Mouse (Mus musculus) neural tube, embryonic 11.5 days (tissue): Measurements from ENCODE around the gene Heatr5b. TPM values are rescaled to one million over a fixed set of nuclear protein-coding genes. Genes with fewer than 3 reads are reported as not detected.
A peak's percentile ranks its signal among the peaks of the same experiment; 100 is the strongest.

Experiments
- ATAC-seq: fragments of 200-750 bp; cut with Nextera tagmentation; 2 replicates; pipeline ENCODE4 v1.8.0; 2017; ENCODE audit warnings: moderate number of reproducible peaks, mild to moderate bottlenecking, moderate TSS enrichment, moderate library complexity; ENCODE audit not compliant: insufficient read depth, low FRiP score, low TSS enrichment
- DNase-seq: peaks from one replicate; pipeline ENCODE4 v3.0.0-alpha.2; 2015; ENCODE audit warnings: low spot score
- H3K27ac ChIP-seq: fragments of 300-500 bp; sonication (generic); 2 replicates; pipeline ENCODE4 v1.5.1; 2014; ENCODE audit warnings: low read depth, mild to moderate bottlenecking, low read length
- H3K27me3 ChIP-seq: fragments of 300-500 bp; sonication (generic); 2 replicates; pipeline ENCODE4 v1.6.1; 2014; ENCODE audit warnings: mild to moderate bottlenecking, low read length, mixed read lengths; ENCODE audit not compliant: control insufficient read depth, insufficient read depth
- H3K36me3 ChIP-seq: fragments of 300-500 bp; sonication (generic); 2 replicates; pipeline ENCODE4 v1.6.1; 2014; ENCODE audit warnings: mild to moderate bottlenecking, low read length, moderate library complexity, mixed read lengths; ENCODE audit not compliant: control insufficient read depth, insufficient read depth
- H3K4me1 ChIP-seq: fragments of 300-500 bp; sonication (generic); 2 replicates; pipeline ENCODE4 v1.6.1; 2014; ENCODE audit warnings: low read length, mixed read lengths; ENCODE audit not compliant: control insufficient read depth, insufficient read depth
- H3K4me2 ChIP-seq: fragments of 300-500 bp; sonication (generic); 2 replicates; pipeline ENCODE4 v1.6.1; 2014; ENCODE audit warnings: low read depth, mild to moderate bottlenecking, moderate library complexity
- H3K4me3 ChIP-seq: fragments of 300-500 bp; sonication (generic); 2 replicates; pipeline ENCODE4 v1.5.1; 2014; ENCODE audit warnings: low read depth, low read length
- H3K9ac ChIP-seq: fragments of 300-500 bp; sonication (generic); 2 replicates; pipeline ENCODE4 v1.6.1; 2014; ENCODE audit warnings: mild to moderate bottlenecking, low read length
- H3K9me3 ChIP-seq: fragments of 300-500 bp; sonication (generic); 2 replicates; pipeline ENCODE4 v1.6.1; 2016; ENCODE audit warnings: low read length; ENCODE audit not compliant: control insufficient read depth
- WGBS: fragments of 180-500 bp; shearing (Covaris S2); extraction: QIAGEN DNeasy Blood & Tissue Kit; methylation state at CpG from one replicate; pipeline ENCODE4 v1.1.7; 2014; 5-methylcytosine and 5-hydroxymethylcytosine counted together
- polyA plus RNA-seq: library from polyadenylated mRNA; unstranded; fragments of >200 nt; fragmentation: Nextera tagmentation; extraction: Ambion mirVana; gene quantifications from 2 replicates; pipeline ENCODE4 v1.2.1, GENCODE M21; 2014

The Heatr5b gene
- polyA plus RNA-seq: 18.9 and 21.3 TPM in 2 replicates

DNA sequence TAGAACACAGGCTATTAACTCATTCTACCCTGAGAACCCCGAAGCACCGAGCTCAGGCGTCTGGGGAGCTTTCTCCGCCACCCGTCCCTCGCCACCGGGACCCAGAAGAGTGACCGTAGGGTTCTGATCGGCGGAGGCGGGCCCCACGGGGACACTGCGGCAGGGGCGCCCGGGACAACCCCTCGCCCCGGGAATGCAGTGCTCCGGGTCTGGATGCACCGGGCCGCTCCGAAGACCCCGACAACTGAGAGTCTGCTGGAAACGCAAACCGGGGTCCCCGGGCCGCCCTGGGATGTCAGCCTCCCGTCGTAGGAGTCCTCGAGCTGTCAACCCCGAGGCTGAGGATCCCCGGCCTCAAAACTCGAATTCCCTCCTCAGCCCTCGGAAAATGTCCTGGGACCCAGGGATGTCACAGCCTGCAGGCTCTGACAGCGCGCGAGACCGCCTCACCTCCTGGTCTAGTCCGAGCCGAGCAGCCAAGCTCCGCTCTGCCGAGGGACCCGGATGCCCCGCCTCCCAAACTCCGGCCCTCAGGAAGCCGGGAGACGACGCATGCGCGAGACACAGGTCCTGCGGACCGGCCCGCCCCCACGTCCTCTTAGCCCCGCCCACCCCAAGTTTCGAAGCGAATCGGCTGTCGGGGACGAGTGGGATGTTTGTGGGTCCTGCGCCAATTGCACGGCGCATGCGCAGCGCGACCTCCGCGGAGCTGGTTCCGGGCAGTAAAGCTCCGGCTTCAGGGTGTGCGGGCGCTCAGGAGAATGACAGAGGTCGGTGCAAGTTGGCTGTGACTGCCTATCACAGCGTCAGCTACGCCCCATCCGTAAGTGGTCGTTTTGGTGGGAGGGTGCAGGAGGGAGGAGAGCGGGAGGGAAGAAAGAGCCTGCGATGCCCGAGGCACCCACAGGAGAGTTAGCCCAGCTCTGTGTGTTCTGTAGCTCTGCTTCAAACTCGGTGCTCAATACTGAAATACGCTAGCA, at the start of gene Heatr5b, which contains the start of gene Gpatch11:
Gene Heatr5b, minus strand, starts transcription at position 509 of the 980 bp plus-strand sequence.
Gene Gpatch11, plus strand, starts transcription at position 712 of the 980 bp plus-strand sequence.
- Histone ChIP-seq H3K36me3 (peaks cover 3% of the 10 kb centered on the region; the same call in 1 of the 2 replicates), H3K9ac (peak within 1 kb of the TSS; percentile 68), H3K4me1 (peaks cover 4% of the 10 kb centered on the region; the same call in 1 of the 2 replicates), H3K9me3 (no peaks in the 10 kb centered on the region), H3K4me3 (peak within 1 kb of the TSS; percentile 80), H3K27me3 (no peaks in the 10 kb centered on the region), H3K27ac (peak within 1 kb of the TSS; percentile 75), H3K4me2 (peak within 1 kb of the TSS; percentile 74)
- peak; percentile 98 for ATAC-seq
- peak; percentile 99 for DNase-seq
- under 1% methylated on average over 70 of the region's 81 CpGs for WGBS

GRCm38 (mm10) chr17:78883291-78883690, 48.1 kb upstream of the Heatr5b start:
- no peak overlapping the region for H3K4me3 ChIP-seq
- H3K27ac ChIP-seq: no peak overlapping the region
- no peak for ATAC-seq
- no peak for DNase-seq
- WGBS: 87% methylated on average over 4 of the region's 4 CpGs
- H3K27me3 ChIP-seq: no peaks in the 10 kb centered on the region
- no peak overlapping the region for H3K4me2 ChIP-seq
- H3K9me3 ChIP-seq: no peaks in the 10 kb centered on the region
- no peaks in the 10 kb centered on the region for H3K36me3 ChIP-seq
- no peak overlapping the region for H3K9ac ChIP-seq
- H3K4me1 ChIP-seq: peaks cover 4% of the 10 kb centered on the region; the same call in 1 of the 2 replicates

- Histone ChIP-seq H3K9ac (peak within 1 kb of the TSS; percentile 61), H3K4me2 (peak within 1 kb of the TSS; percentile 71), H3K36me3 (no peaks in the 10 kb centered on the region; the same call in 1 of the 2 replicates), H3K4me1 (peaks cover 4% of the 10 kb centered on the region; the same call in 1 of the 2 replicates), H3K27me3 (no peaks in the 10 kb centered on the region), H3K27ac (no peak within 1 kb of the TSS), H3K4me3 (peak within 1 kb of the TSS; percentile 51), H3K9me3 (no peaks in the 10 kb centered on the region)
- WGBS: 3% methylated on average over 28 of the region's 28 CpGs
- DNase-seq: peak; percentile 78
- ATAC-seq: peak; percentile 80
Measured at GRCm38 (mm10) chr17:78882401-78883112, 47.4 kb upstream of the Heatr5b start, which contains the start of gene Eif2ak2. Gene Eif2ak2, minus strand, starts transcription at chr17:78882573.

DNA sequence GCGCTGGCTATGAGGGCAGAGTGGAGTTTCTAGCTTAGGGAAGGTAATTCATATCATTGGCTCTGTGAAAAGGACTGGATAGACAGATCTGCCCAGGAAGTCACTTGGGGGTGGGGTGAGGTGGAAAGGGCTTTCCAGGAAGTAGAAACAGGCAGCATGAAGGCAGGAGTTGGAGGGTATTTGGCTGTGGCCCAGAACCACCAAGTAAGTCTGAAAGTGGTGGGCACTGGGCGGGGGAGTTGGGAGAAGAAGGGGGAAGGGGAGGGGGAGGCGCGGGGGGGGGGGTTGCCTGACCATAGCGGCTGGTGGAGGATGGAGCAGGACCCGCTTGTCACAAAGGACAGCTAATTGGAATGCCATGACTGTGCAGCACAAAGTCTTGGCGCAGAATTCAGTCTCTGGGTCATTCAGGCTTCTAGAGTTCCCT, 46.7 kb upstream of the Heatr5b start:
- Histone ChIP-seq H3K4me3 (peak overlapping the region; percentile 51), H3K27ac (no peak overlapping the region), H3K27me3 (no peaks in the 10 kb centered on the region), H3K4me1 (peaks cover 4% of the 10 kb centered on the region; the same call in 1 of the 2 replicates), H3K4me2 (peak overlapping the region; percentile 71), H3K36me3 (no peaks in the 10 kb centered on the region; the same call in 1 of the 2 replicates), H3K9ac (peak overlapping the region; percentile 61), H3K9me3 (no peaks in the 10 kb centered on the region)
- 15% methylated on average over 4 of the region's 7 CpGs for WGBS
- ATAC-seq (peak; percentile 73), DNase-seq (peak; percentile 11)

- Histone ChIP-seq H3K9me3 (no peaks in the 10 kb centered on the region), H3K4me1 (no peaks in the 10 kb centered on the region), H3K27me3 (no peaks in the 10 kb centered on the region), H3K4me3 (no peak overlapping the region), H3K4me2 (no peak overlapping the region), H3K9ac (no peak overlapping the region), H3K36me3 (no peaks in the 10 kb centered on the region; the same call in 1 of the 2 replicates), H3K27ac (no peak overlapping the region)
- no peak for ATAC-seq
- DNase-seq: no peak
- 90% methylated on average over 6 of the region's 6 CpGs for WGBS
Measured at GRCm38 (mm10) chr17:78873886-78874285, 38.7 kb upstream of the Heatr5b start.

DNA sequence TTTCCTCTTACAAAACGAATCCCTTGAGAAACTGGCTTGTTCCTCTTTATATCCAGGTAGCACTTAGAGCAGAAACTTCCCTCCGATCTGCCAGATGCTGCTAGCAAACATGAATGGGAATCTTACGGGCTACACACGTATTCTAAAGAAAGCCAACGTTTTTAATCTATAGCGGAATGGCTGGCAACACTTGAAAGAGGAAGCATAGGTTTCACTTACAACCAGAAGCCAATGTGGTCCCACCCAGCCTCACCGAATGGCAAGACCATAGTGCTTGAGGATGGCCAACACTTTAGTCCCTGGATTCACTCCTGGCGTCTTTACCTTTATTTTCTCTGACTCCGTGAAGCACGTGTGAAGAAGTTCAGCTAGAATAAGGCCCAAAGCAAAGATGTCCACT, 21.1 kb upstream of the Heatr5b start:
- Histone ChIP-seq H3K27ac (no peak overlapping the region), H3K27me3 (no peaks in the 10 kb centered on the region), H3K9ac (no peak overlapping the region), H3K4me2 (no peak overlapping the region), H3K36me3 (no peaks in the 10 kb centered on the region), H3K4me3 (no peak overlapping the region), H3K4me1 (no peaks in the 10 kb centered on the region), H3K9me3 (no peaks in the 10 kb centered on the region)
- no peak for ATAC-seq
- 90% methylated on average over 10 of the region's 10 CpGs for WGBS
- no peak for DNase-seq

GRCm38 (mm10) chr17:78842271-78842928, 7.2 kb upstream of the Heatr5b start:
- Histone ChIP-seq H3K36me3 (peaks cover 20% of the 10 kb centered on the region), H3K4me2 (no peak overlapping the region), H3K4me1 (no peaks in the 10 kb centered on the region), H3K9me3 (no peaks in the 10 kb centered on the region), H3K9ac (no peak overlapping the region), H3K4me3 (no peak overlapping the region), H3K27me3 (no peaks in the 10 kb centered on the region), H3K27ac (no peak overlapping the region)
- DNase-seq: no peak
- 93% methylated on average over 7 of the region's 7 CpGs for WGBS
- no peak for ATAC-seq

GRCm38 (mm10) chr17:78836056-78836455, 892 bp upstream of the Heatr5b start:
- H3K4me1 ChIP-seq: peaks cover 4% of the 10 kb centered on the region; the same call in 1 of the 2 replicates
- no peaks in the 10 kb centered on the region for H3K9me3 ChIP-seq
- H3K9ac ChIP-seq: peak overlapping the region; percentile 57
- DNase-seq: no peak
- H3K27ac ChIP-seq: peak overlapping the region; percentile 39; the same call in 1 of the 2 replicates
- no peaks in the 10 kb centered on the region for H3K27me3 ChIP-seq
- 44% methylated on average over 2 of the region's 2 CpGs for WGBS
- ATAC-seq: no peak
- H3K36me3 ChIP-seq: peaks cover 5% of the 10 kb centered on the region
- H3K4me2 ChIP-seq: peak overlapping the region; percentile 74
- peak overlapping the region; percentile 80 for H3K4me3 ChIP-seq
